Mouse (Mus musculus) megakaryocyte, adult 5-6 weeks (primary cell): ENCODE results near the gene Tmed2. TPM values are rescaled to one million over a fixed set of nuclear protein-coding genes. Genes with fewer than 3 reads are reported as not detected.
"Not testable (repeated sequence)": the region's sequence is repeated elsewhere in the genome, so short reads cannot be mapped to it uniquely, and the experiment has no call there.

Experiments
- ATAC-seq: 2 replicates; pipeline ENCODE4 v1.8.0; 2016; ENCODE audit warnings: mild to moderate bottlenecking, inconsistent platforms; ENCODE audit not compliant: poor library complexity, severe bottlenecking
- total RNA-seq, 2 experiments: library from RNA; stranded (forward) in 1 of 2; stranded (reverse) in 1 of 2; fragments of 153-499, 151-499 nt in 1 of 2; fragments of 221-1000, 200-1000 nt in 1 of 2; gene quantifications; 2 replicates each; pipeline versions ENCODE4 v1.2.3 to v1.2.4; 2015 to 2017

Tmed2 gene
- total RNA-seq, 2 experiments from 2014 or later, result 561 to 974 TPM

GRCm38 (mm10) chr5:124555145-124555544 is 14.7 kb downstream of the Tmed2 start:
- ATAC-seq, result no peak

- ATAC-seq, result no peak
These were observed 30.6 kb downstream of the Tmed2 start for GRCm38 (mm10) chr5:124571068-124571467.

- no peak for ATAC-seq
These were observed 35.0 kb downstream of the Tmed2 start for GRCm38 (mm10) chr5:124575467-124575866.

- ATAC-seq, result peak; percentile 97
These were observed 38.3 kb downstream of the Tmed2 start, which contains the start of the genes Eif2b1 and Gtf2h3 for GRCm38 (mm10) chr5:124578633-124579317. Gene Eif2b1, minus strand, starts transcription at chr5:124579131. Gene Gtf2h3, plus strand, starts transcription at chr5:124579140.

GRCm38 (mm10) chr5:124582515-124582914 is 42.0 kb downstream of the Tmed2 start:
- ATAC-seq, result peak; percentile 63

- ATAC-seq, result no peak
These were observed 52.3 kb downstream of the Tmed2 start for GRCm38 (mm10) chr5:124592768-124593167.

GRCm38 (mm10) chr5:124598224-124599174 is 58.0 kb downstream of the Tmed2 start:
- peak; percentile 68 for ATAC-seq

- ATAC-seq, result not testable (repeated sequence)
These were observed 59.2 kb downstream of the Tmed2 start for GRCm38 (mm10) chr5:124599726-124600125.

Other genes with a start within 250 kb of the Tmed2 start
- gene Mphosph9, start 212.7 kb upstream of the Tmed2 start, total RNA-seq (2015), result 8.7 and 9.6 TPM in 2 replicates
- gene Mphosph9, start 212.7 kb upstream of the Tmed2 start, total RNA-seq (2017), result 21.2 and 24.4 TPM in 2 replicates
- gene 2810006K23Rik, start 212.6 kb upstream of the Tmed2 start, total RNA-seq (2015), result 4.6 and 9.0 TPM in 2 replicates
- 7.6 and 14.2 TPM in 2 replicates for gene 2810006K23Rik, start 212.6 kb upstream of the Tmed2 start, total RNA-seq (2017)
- gene Cdk2ap1, start 177.6 kb upstream of the Tmed2 start, total RNA-seq (2015), result 150 and 158 TPM in 2 replicates
- 111 and 145 TPM in 2 replicates for gene Cdk2ap1, start 177.6 kb upstream of the Tmed2 start, total RNA-seq (2017)
- 65.5 and 82.0 TPM in 2 replicates for gene Sbno1, start 114.7 kb upstream of the Tmed2 start, total RNA-seq (2015)
- gene Sbno1, start 114.7 kb upstream of the Tmed2 start, total RNA-seq (2017), result 147 and 182 TPM in 2 replicates
- gene Kmt5a, start 100.8 kb upstream of the Tmed2 start, total RNA-seq (2015), result 370 and 380 TPM in 2 replicates
- gene Kmt5a, start 100.8 kb upstream of the Tmed2 start, total RNA-seq (2017), result 240 and 272 TPM in 2 replicates
- 42.8 and 45.4 TPM in 2 replicates for gene Rilpl2, start 62.3 kb upstream of the Tmed2 start, total RNA-seq (2015)
- 42.5 and 42.9 TPM in 2 replicates for gene Rilpl2, start 62.3 kb upstream of the Tmed2 start, total RNA-seq (2017)
- 3.8 and 5.7 TPM in 2 replicates for gene Snrnp35, start 57.6 kb upstream of the Tmed2 start, total RNA-seq (2015)
- gene Snrnp35, start 57.6 kb upstream of the Tmed2 start, total RNA-seq (2017), result 10.6 and 12.0 TPM in 2 replicates
- 0.75 and 1.2 TPM in 2 replicates for gene Rilpl1, start 9.3 kb upstream of the Tmed2 start, total RNA-seq (2015)
- 0.48 and 0.65 TPM in 2 replicates for gene Rilpl1, start 9.3 kb upstream of the Tmed2 start, total RNA-seq (2017)
- 6.5 and 7.7 TPM in 2 replicates for gene Ddx55, start 12.2 kb downstream of the Tmed2 start, total RNA-seq (2015)
- gene Ddx55, start 12.2 kb downstream of the Tmed2 start, total RNA-seq (2017), result 7.2 and 15.1 TPM in 2 replicates
- gene Eif2b1, start 38.4 kb downstream of the Tmed2 start, total RNA-seq (2015), result 24.8 and 28.0 TPM in 2 replicates
- gene Eif2b1, start 38.4 kb downstream of the Tmed2 start, total RNA-seq (2017), result 15.6 and 20.0 TPM in 2 replicates
- 8.0 and 8.6 TPM in 2 replicates for gene Gtf2h3, start 38.4 kb downstream of the Tmed2 start, total RNA-seq (2015)
- 11.6 and 20.7 TPM in 2 replicates for gene Gtf2h3, start 38.4 kb downstream of the Tmed2 start, total RNA-seq (2017)
- 15.2 and 16.6 TPM in 2 replicates for gene Atp6v0a2, start 87.9 kb downstream of the Tmed2 start, total RNA-seq (2015)
- gene Atp6v0a2, start 87.9 kb downstream of the Tmed2 start, total RNA-seq (2017), result 19.4 and 24.0 TPM in 2 replicates
- not detected in 2 replicates for gene Dnah10, start 184.4 kb downstream of the Tmed2 start, total RNA-seq (2015)
- 0.04 TPM in 1 of 2 replicates, not detected in the other for gene Dnah10, start 184.4 kb downstream of the Tmed2 start, total RNA-seq (2017)